Mouse (Mus musculus) hindbrain, embryonic 12.5 days (tissue): ENCODE measurements around the gene Cpvl. TPM values are rescaled to one million over a fixed set of nuclear protein-coding genes. Genes with fewer than 3 reads are reported as not detected.

ENCODE experiments used
- ATAC-seq: fragments of 200-750 bp; cut with Nextera tagmentation; 2 replicates; pipeline ENCODE4 v1.8.0; 2017; ENCODE audit warnings: moderate TSS enrichment; ENCODE audit not compliant: low FRiP score
- H3K27ac ChIP-seq: fragments of 300-500 bp; sonication (generic); 2 replicates; pipeline ENCODE4 v1.5.1; 2016; ENCODE audit warnings: mild to moderate bottlenecking
- H3K27me3 ChIP-seq: fragments of 300-500 bp; sonication (generic); 2 replicates; pipeline ENCODE4 v1.6.1; 2016; ENCODE audit warnings: mild to moderate bottlenecking
- H3K36me3 ChIP-seq: fragments of 300-500 bp; sonication (generic); 2 replicates; pipeline ENCODE4 v1.6.1; 2016; ENCODE audit warnings: mild to moderate bottlenecking
- H3K4me1 ChIP-seq: fragments of 300-500 bp; sonication (generic); 2 replicates; pipeline ENCODE4 v1.6.1; 2016
- H3K4me2 ChIP-seq: fragments of 300-500 bp; sonication (generic); replicated peaks from 2 replicates; pipeline ENCODE4 v1.6.1; 2016; ENCODE audit warnings: mild to moderate bottlenecking
- H3K4me3 ChIP-seq: fragments of 300-500 bp; sonication (generic); 2 replicates; pipeline ENCODE4 v1.5.1; 2016; ENCODE audit warnings: mild to moderate bottlenecking
- H3K9ac ChIP-seq: fragments of 300-500 bp; sonication (generic); 2 replicates; pipeline ENCODE4 v1.6.1; 2016; ENCODE audit warnings: mild to moderate bottlenecking, moderate library complexity
- H3K9me3 ChIP-seq: fragments of 300-500 bp; sonication (generic); replicated peaks from 2 replicates; pipeline ENCODE4 v1.6.1; 2016; ENCODE audit warnings: mild to moderate bottlenecking
- WGBS: fragments of 180-500 bp; shearing (Covaris S2); methylation state at CpG from one replicate; pipeline ENCODE4 v1.1.7; 2016; 5-methylcytosine and 5-hydroxymethylcytosine counted together
- polyA plus RNA-seq: library from polyadenylated mRNA; unstranded; fragments of >200 nt; fragmentation: Nextera tagmentation; extraction: Ambion mirVana; gene quantifications from 2 replicates; pipeline ENCODE4 v1.2.1, GENCODE M21; 2016

Cpvl gene
- polyA plus RNA-seq, 1 experiment from 2014 or later, result not detected

DNA sequence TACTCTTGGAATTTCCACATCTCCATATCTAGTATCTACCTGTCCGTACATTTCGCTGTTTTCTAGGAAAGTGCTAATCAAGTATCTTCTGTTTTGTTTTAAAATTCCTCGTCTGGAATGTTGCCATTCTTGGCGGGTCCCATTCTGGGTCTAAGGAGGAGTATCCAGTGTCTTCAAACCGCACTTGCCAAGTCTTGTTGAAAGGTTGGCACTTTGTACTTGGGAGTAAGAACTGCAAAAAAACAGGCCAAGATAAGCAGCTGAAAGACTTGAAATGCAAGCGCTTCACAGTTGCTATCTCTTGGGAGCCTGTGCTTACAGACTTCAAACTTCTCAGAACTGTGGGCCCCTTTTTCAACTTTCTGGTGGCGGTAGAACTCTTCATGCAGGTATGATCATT is 58.4 kb downstream of the Cpvl start:
- no peak overlapping the region for H3K4me3 ChIP-seq
- H3K36me3 ChIP-seq, result no peaks in the 10 kb centered on the region
- no peaks in the 10 kb centered on the region for H3K9me3 ChIP-seq
- WGBS, result 86% methylated on average over 7 of the region's 7 CpGs
- no peaks in the 10 kb centered on the region for H3K27me3 ChIP-seq
- ATAC-seq, result no peak
- no peak overlapping the region for H3K4me2 ChIP-seq
- H3K9ac ChIP-seq, result no peak overlapping the region
- no peaks in the 10 kb centered on the region for H3K4me1 ChIP-seq
- no peak overlapping the region for H3K27ac ChIP-seq

DNA sequence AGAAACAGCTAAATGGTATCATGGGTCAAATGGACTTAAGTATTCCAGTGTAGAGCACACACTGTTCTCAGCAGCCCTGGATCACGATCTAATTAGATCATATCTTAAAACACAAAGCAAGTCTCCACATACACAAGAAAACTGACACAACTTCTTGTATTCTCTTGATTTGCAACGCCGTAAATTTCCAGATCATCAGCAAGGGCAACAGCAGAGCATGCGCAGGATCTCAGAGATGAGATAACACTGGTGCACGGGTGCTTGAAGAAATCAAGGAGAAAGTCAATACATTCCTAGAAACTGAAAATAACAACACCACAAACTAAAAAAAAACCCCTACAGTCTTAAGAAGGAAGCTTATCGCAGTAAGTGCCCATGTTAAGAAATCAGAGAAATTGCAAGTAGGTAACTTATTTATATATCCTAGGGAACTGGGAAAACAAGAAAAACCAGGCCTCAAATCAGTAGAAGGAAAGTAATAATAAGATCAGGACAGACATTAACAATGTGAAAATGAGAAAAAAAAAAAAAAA is 61.4 kb downstream of the Cpvl start:
- 94% methylated on average over 6 of the region's 6 CpGs for WGBS
- no peak for ATAC-seq
- Histone ChIP-seq H3K9me3 (no peaks in the 10 kb centered on the region), H3K4me2 (no peak overlapping the region), H3K27me3 (no peaks in the 10 kb centered on the region), H3K4me1 (peaks cover 6% of the 10 kb centered on the region; the same call in 1 of the 2 replicates), H3K9ac (no peak overlapping the region), H3K27ac (no peak overlapping the region), H3K36me3 (no peaks in the 10 kb centered on the region), H3K4me3 (no peak overlapping the region)

DNA sequence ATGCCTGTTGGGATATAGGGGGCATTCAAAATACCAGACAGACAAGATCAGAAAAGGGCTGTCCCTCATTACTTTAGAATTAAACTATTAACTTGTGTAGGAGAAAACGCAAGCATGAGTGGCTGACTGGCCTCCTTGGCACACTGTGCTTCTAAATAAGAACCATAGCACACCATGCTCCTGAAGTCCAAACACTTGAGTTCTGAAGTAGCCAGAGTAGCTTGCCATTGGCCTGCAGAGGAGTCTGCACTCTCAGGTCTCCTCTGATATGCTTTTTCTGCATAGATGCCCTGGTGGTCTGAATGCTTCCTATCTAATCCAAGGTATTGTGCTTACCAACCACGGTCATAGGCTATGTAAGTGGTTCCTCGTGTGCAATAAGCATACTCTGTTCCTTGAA is 63.1 kb downstream of the Cpvl start:
- ATAC-seq, result no peak
- 90% methylated on average over 3 of the region's 3 CpGs for WGBS

DNA sequence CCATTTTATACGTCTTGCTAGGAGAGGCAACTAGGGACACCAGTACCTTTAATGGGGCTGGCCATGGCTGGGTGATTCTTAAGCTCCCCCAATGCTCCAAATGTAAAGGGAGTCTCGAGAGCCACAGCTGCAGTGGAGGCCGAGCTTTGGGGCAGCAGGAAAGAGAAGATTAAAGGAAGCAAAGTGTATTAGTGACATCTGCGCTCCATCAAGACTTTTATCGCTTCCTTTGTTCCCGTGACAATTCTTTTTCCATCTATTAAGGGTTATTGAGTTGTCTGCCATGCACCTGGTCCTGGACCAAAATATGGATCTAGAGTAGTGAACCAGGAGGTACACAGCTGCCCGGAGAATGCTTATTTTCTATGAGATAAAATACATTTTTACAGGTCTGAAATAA is 65.3 kb downstream of the Cpvl start:
- no peaks in the 10 kb centered on the region for H3K36me3 ChIP-seq
- H3K4me2 ChIP-seq, result no peak overlapping the region
- H3K4me3 ChIP-seq, result no peak overlapping the region
- no peaks in the 10 kb centered on the region for H3K27me3 ChIP-seq
- no peak overlapping the region for H3K27ac ChIP-seq
- peaks cover 20% of the 10 kb centered on the region for H3K4me1 ChIP-seq
- no peak overlapping the region for H3K9ac ChIP-seq
- 42% methylated on average over 7 of the region's 7 CpGs for WGBS
- peak; percentile 76 for ATAC-seq
- no peaks in the 10 kb centered on the region for H3K9me3 ChIP-seq

More for the DNA sequence above, 63.1 kb downstream of the Cpvl start:
- Histone ChIP-seq H3K27me3 (no peaks in the 10 kb centered on the region), H3K36me3 (no peaks in the 10 kb centered on the region), H3K27ac (no peak overlapping the region), H3K4me1 (peaks cover 6% of the 10 kb centered on the region; the same call in 1 of the 2 replicates), H3K9me3 (no peaks in the 10 kb centered on the region), H3K9ac (no peak overlapping the region), H3K4me3 (no peak overlapping the region), H3K4me2 (no peak overlapping the region)

DNA sequence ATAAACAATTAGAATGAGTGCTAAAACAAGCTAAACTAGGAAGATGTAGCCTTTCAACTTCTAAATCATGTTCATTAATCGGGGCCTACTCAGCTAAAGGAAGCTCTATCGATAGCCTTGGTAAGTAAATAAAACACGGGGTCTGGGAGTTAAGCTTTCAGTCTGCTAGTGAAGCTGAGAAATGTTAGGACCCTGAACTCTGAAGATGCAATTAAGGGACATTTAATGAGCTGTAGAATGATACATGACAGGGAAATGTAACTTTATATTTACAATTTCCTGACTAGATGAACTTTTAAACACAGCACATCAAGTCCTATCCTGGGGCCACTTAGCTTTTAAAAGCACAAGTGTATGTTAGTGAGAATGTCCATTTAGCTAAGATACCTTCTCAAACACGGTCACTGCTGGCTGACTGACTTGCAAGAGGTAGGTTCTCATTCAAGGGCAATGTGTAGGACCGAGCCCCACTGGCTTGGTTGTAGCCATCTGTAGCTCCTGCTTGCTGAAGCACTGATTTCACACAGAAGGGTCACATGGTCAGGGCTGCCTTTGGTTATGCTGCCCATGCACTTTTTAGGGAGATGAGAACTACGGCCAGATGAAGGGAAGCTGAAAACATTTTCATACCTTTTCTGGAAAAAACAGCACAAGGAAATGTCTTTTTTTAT is 66.2 kb downstream of the Cpvl start:
- no peak overlapping the region for H3K4me3 ChIP-seq
- no peaks in the 10 kb centered on the region for H3K36me3 ChIP-seq
- no peak for ATAC-seq
- H3K4me1 ChIP-seq, result peaks cover 20% of the 10 kb centered on the region
- no peaks in the 10 kb centered on the region for H3K27me3 ChIP-seq
- H3K27ac ChIP-seq, result no peak overlapping the region
- no peak overlapping the region for H3K9ac ChIP-seq
- 81% methylated on average over 6 of the region's 6 CpGs for WGBS
- H3K4me2 ChIP-seq, result no peak overlapping the region
- H3K9me3 ChIP-seq, result no peaks in the 10 kb centered on the region

DNA sequence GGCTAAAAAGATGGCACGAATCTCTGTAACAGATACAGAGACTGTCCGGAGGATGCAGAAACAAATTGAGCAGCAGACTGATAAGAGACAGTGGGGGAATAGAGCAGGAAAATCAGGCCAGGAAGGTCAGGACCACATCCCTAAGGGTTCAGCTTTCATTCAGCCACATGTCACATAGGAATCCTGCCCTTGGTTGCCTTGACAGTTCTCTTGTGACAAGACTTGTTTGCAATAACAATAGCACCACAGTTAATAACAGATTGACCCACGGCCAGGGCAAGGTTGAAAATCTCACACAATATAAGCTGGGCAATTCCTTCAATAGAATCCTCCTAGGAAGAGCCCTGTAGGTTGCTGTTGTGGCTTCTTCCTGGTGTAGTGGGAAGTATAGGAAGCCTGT is 68.5 kb downstream of the Cpvl start:
- Histone ChIP-seq H3K9ac (no peak overlapping the region), H3K36me3 (no peaks in the 10 kb centered on the region), H3K4me1 (peaks cover 20% of the 10 kb centered on the region), H3K4me2 (no peak overlapping the region), H3K27ac (no peak overlapping the region), H3K4me3 (no peak overlapping the region), H3K27me3 (no peaks in the 10 kb centered on the region), H3K9me3 (no peaks in the 10 kb centered on the region)
- no peak for ATAC-seq
- WGBS, result 20% methylated on average over 3 of the region's 3 CpGs

DNA sequence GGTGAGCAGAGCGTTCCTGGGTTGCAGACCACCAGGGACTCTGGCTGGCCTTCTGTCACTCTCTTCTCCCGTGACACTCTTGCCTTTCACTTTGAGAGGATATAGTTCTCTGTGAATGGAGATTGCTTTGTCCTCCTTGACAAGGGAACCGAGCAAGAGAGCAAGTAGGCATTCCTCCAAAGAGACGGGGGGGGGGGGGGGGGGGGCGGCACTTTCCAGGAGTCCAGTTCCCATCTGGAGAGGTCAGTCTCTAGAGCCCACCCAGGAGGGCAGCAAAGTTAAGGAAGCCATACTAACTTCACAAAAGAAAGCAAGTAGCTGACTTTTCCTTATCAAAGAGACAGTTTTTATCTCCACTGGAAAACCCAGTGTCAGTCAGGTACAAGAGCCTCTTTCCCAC is 69.0 kb downstream of the Cpvl start:
- peaks cover 20% of the 10 kb centered on the region for H3K4me1 ChIP-seq
- WGBS, result 11% methylated on average over 3 of the region's 5 CpGs
- no peaks in the 10 kb centered on the region for H3K27me3 ChIP-seq
- H3K4me3 ChIP-seq, result no peak overlapping the region
- no peak overlapping the region for H3K27ac ChIP-seq
- no peaks in the 10 kb centered on the region for H3K9me3 ChIP-seq
- H3K4me2 ChIP-seq, result no peak overlapping the region
- no peak overlapping the region for H3K9ac ChIP-seq
- ATAC-seq, result no peak
- no peaks in the 10 kb centered on the region for H3K36me3 ChIP-seq

DNA sequence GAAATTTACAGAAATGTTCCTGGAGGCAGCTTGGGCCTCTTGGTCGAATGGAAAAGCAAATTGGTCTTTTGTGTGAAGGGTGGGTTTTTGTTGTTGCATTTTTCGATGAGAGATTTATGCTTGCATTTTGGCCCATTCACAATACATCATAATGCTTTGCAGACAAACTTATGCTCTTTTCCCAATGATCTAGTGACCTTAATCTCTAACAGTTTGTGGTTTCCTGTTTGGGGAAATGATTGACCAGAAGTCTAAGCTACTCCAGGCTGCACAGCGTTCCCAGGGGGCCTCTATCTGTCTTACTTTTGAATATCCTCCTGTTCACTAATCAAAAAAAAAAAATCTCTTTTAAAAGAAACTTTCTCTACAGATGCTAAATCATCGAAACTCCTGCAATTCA is 71.6 kb downstream of the Cpvl start:
- WGBS, result 77% methylated on average over 4 of the region's 4 CpGs
- Histone ChIP-seq H3K36me3 (no peaks in the 10 kb centered on the region), H3K4me2 (no peak overlapping the region), H3K9me3 (no peaks in the 10 kb centered on the region), H3K9ac (no peak overlapping the region), H3K4me3 (no peak overlapping the region), H3K27me3 (no peaks in the 10 kb centered on the region), H3K27ac (no peak overlapping the region), H3K4me1 (peaks cover 14% of the 10 kb centered on the region)
- ATAC-seq, result no peak

DNA sequence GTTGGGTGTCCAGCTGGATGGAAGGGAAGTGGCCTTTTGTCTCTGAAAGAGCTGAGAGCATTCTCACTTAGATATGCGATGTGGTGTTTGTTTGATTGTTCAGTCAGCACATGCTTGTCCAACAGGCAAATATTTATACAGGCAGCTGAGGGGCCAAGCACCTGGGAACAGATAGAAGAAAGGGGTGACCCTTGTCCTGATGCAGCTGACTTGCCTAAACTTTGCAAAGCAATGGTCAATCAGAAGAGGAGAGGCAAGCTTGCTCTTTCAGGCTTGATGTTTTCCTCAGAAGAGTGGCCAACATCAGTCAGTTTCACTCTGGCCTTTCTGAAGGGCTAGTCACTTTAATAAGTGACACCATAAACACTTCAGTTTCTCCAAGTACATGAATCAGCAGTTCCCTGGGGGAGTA is 72.4 kb downstream of the Cpvl start:
- WGBS, result 56% methylated on average over 1 of the region's 1 CpGs
- H3K36me3 ChIP-seq, result no peaks in the 10 kb centered on the region

DNA sequence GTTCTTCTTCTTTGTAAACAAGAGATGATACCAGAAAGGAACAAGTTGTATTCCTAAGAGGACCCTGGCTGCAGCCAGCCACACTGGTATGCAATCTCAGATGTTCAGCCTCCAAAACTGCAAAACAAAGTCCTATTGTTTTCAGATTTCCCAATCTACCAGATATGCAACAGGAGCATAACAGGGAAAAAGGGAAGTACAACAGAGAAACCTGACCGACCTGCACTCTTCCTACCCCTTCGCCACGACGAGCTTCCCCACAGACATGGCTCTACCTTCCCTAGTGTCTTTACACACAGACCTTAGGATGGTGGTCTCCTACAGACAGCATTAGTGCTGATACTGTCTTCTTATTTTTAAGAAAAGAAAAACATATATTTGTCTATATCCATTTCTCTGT is 72.9 kb downstream of the Cpvl start:
- H3K4me2 ChIP-seq, result no peak overlapping the region
- no peaks in the 10 kb centered on the region for H3K9me3 ChIP-seq
- WGBS, result 81% methylated on average over 4 of the region's 4 CpGs
- H3K4me1 ChIP-seq, result peaks cover 14% of the 10 kb centered on the region
- no peaks in the 10 kb centered on the region for H3K27me3 ChIP-seq
- H3K4me3 ChIP-seq, result no peak overlapping the region
- H3K27ac ChIP-seq, result no peak overlapping the region
- ATAC-seq, result no peak
- H3K36me3 ChIP-seq, result no peaks in the 10 kb centered on the region
- H3K9ac ChIP-seq, result no peak overlapping the region

More for the DNA sequence above, 72.4 kb downstream of the Cpvl start:
- no peak overlapping the region for H3K9ac ChIP-seq
- ATAC-seq, result no peak
- H3K4me3 ChIP-seq, result no peak overlapping the region
- no peaks in the 10 kb centered on the region for H3K9me3 ChIP-seq
- peaks cover 14% of the 10 kb centered on the region for H3K4me1 ChIP-seq
- H3K4me2 ChIP-seq, result no peak overlapping the region
- no peaks in the 10 kb centered on the region for H3K27me3 ChIP-seq
- no peak overlapping the region for H3K27ac ChIP-seq

DNA sequence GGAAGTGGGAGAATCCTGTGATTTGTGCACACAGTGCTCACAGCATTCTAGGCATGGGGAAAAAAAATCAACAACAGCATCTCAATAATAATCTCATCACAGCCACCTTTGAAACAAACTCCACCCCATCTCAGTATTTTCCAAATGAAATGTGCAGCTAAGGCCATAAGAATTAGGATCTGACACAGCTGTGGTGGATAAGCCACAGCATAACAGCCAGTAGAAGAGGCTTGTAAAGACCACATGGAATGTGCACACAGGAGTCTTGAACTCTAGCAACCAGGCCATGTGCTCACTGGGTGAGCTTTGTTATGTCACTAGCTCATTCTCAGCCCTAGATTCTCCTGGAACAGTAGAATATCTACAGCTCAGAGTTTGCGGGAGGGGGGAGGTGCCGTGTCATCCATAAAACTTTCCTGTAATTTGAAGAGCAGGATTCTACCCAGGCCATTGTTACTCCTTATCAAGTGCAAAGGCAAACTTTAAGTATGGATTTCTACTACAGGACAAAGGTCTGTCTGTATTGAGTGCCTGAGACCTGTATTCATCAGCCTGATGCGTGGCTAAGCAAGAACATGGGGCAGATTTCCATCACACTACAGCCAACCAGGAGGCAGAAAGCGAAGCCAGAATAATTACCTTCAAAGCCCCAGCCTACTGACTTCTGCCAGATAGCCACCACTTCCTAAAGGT is 73.6 kb downstream of the Cpvl start:
- Histone ChIP-seq H3K9ac (no peak overlapping the region), H3K4me3 (no peak overlapping the region), H3K27me3 (no peaks in the 10 kb centered on the region), H3K36me3 (no peaks in the 10 kb centered on the region), H3K27ac (no peak overlapping the region), H3K9me3 (no peaks in the 10 kb centered on the region), H3K4me2 (no peak overlapping the region), H3K4me1 (peaks cover 11% of the 10 kb centered on the region)
- 84% methylated on average over 4 of the region's 4 CpGs for WGBS
- ATAC-seq, result no peak

DNA sequence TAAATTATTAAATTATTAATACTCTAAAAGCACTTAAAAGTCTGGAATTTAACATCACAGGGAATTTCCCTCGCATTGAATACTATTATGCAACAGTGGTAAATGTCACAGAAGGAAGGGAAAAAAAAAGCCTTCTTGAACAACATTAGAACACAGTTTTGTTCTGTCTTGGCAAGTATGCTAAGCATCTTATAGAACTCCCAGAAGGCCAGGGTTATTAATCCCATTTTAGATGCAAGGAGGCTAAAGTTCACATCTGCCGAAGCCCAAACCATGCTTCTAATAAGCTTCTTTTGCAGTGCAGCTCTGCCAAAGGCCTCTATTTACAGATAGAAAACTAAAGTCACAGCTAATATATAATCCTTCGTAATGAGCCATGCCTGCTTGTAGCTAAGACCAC is 74.3 kb downstream of the Cpvl start:
- Histone ChIP-seq H3K9me3 (no peaks in the 10 kb centered on the region), H3K4me2 (no peak overlapping the region), H3K27ac (no peak overlapping the region), H3K9ac (no peak overlapping the region), H3K4me1 (peaks cover 5% of the 10 kb centered on the region), H3K27me3 (no peaks in the 10 kb centered on the region), H3K4me3 (no peak overlapping the region), H3K36me3 (no peaks in the 10 kb centered on the region)
- no peak for ATAC-seq
- WGBS, result 69% methylated on average over 3 of the region's 3 CpGs

DNA sequence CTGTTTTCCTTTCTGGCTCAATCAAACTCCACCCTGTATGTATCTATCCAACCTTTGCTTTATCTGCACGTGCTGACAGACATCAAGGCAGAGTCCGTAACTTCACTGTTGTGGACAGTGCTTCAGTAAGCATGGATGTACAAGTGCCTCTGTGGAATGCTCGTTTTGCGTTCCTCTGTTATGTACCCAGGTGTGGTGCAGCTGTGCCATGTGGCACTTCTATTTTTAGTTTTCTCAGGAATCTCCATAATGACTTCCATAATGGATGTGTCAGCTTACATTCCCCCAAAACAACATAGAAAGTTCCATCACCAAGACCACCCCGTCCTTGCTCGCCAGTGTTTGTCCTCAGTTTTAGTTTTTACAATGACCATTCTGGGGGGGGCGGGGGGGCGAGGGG is 76.7 kb downstream of the Cpvl start:
- no peak overlapping the region for H3K4me3 ChIP-seq
- H3K4me2 ChIP-seq, result no peak overlapping the region
- H3K36me3 ChIP-seq, result no peaks in the 10 kb centered on the region
- no peaks in the 10 kb centered on the region for H3K27me3 ChIP-seq
- H3K27ac ChIP-seq, result no peak overlapping the region
- H3K4me1 ChIP-seq, result no peaks in the 10 kb centered on the region
- 69% methylated on average over 8 of the region's 8 CpGs for WGBS
- no peak for ATAC-seq
- H3K9ac ChIP-seq, result no peak overlapping the region
- no peaks in the 10 kb centered on the region for H3K9me3 ChIP-seq
